Mouse (Mus musculus): ENCODE data around the gene Pde3a. TPM values are rescaled to one million over a fixed set of nuclear protein-coding genes. Genes with fewer than 3 reads are reported as not detected.

Pde3a gene
- 10 to 100 TPM; 56.4 to 58.2 TPM for total RNA-seq (2021)
- long read RNA-seq, experiment 1, full-length matches to known transcripts = 15 of 36 reads
- long read RNA-seq, experiment 1, partial matches to known transcripts = 6 of 36 reads
- long read RNA-seq, experiment 1, other reads (novel, unspliced or antisense) = 15 of 36 reads
- long read RNA-seq, experiment 2, full-length matches to known transcripts = 18 of 31 reads
- long read RNA-seq, experiment 2, partial matches to known transcripts = 6 of 31 reads
- long read RNA-seq, experiment 2, other reads (novel, unspliced or antisense) = 7 of 31 reads

DNA sequence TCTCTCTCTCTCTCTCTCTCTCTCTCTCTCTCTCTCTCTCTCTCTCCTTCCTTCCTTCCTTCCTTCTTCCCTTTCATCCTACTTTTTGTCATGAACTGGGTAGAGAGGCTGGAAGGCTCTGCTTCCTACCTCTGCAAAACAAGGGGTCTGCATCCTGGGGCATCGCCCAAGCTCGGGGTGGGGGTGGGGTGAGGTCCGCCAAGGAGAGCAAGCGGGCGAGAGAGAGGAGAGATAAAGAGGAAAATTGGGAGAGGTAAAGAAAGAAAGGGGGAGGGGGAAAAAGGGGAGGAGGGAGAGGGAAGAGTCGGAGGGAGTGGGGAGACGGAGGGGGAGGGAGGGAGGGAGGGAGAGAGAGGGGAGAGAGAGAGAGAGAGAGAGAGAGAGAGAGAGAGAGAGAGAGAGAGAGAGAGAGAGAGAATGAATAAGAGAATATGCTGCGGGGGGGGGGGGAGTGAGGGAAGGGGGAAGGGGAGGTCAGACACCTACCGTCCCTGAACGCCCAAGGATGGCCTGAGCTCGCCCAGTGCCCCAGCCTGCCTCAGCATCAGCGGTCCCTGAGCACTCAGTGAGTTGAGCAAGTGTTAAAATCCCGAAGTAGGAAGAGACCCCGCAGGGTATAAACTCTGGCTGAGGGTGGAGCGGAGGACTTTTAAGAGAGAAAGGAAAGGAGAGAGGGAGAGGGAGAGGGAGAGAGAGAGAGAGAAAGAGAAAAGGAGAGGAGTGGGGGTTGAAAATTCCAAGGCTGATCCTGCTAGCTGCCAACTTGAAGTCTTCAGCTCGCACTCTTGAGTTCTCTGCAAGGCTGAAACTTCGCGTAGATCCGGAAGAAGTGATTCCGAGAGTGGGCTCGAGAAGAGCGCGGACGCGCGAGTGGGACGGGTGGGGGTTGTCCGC, at the start of gene Pde3a:
Gene Pde3a (plus strand): TSS at position 579 of the 894 bp plus-strand sequence.
- peak in 1 of 2 experiments; percentile 22 for DNase-seq
- intact Hi-C loops (cut with DNase I) = loop anchor here (5.0 kb wide), 1 partner anchor 482 kb away; no protein-coding TSS in a partner anchor

DNA sequence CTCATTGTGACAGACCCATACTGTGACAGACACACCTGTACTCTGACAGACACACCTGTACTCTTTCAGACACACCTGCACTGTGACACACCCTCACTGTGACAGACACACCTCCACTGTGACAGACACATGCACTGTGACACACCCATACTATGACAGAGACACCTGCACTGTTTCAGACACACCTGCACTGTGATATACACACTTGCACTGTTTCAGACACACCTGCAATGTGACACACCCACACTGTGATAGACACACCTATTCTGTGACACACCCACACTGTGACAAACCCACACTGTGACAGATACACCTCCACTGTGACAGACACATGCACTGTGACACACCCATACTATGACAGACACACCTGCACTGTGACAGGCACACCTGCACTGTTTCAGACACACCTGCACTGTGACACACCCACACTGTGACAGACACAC, 48.9 kb upstream of the Pde3a start:
- intact Hi-C loops (cut with DNase I) = no loop called here
- DNase-seq = no peak

DNA sequence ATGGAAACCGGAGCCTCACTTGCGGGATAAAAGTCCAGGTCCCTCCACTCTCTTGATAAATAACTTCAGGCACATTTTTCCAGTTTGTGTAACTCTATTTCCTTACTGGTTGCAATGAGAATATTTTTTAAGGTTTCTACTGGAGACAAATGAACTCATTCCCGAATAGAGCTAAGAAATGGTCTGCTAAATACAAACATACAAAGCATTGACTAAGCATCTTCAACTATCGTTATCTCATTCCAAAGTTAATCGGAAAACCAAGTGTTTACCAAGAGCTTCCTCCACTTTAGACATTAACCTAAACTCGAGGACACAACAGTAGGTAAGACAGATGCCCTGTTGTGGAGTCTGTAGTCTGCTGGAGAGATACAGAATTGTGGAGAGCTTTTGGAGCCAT, 41.5 kb upstream of the Pde3a start:
- intact Hi-C loops (cut with DNase I) = no loop called here
- DNase-seq = no peak

DNA sequence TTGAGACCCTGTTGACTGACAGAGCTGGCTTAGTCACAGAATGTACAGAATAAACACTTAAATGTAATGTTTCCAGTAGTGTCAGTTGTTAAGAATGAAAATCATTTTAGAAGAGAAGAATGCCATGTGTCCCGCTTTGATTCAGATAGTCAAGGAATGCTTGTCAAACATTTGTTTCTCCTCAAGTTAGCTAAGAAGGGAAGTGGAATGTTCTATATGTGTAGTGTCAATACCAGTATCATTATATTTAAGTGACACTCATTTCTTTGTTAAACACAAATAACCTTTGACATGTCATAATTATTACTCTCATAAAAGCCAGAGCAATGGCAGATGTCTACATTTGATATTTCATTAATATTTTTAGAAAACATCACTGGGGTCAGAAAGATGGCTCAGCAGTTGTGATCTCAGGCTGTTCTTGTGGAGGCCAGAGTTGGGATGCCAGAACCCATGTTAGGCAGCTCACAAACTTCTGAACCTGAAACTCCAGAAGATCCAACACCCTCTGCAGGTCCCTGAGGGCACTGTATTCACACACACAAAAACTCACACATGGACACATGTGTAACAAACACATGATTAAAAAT, 40.7 kb upstream of the Pde3a start:
- intact Hi-C loops (cut with DNase I) = no loop called here
- DNase-seq = no peak

DNA sequence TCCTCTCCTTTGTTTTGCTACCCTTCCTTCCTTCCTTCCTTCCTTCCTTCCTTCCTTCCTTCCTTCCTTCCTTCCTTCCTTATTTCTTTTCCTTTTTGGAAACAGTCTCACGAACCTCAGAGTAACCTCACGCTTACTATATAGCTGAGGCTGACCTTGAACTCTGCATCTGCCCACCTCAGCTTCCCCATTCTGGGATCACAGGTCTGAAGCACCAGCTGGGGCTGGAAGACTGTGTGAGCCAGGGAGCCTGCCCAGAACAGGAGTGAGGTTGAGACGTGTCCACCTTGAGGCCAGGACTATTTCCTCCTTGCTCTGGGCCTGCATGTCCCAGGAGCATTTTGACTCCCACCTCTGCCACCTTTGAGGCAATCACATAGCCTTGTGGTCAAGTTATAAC, 39.0 kb upstream of the Pde3a start:
- intact Hi-C loops (cut with DNase I) = no loop called here
- DNase-seq = no peak

DNA sequence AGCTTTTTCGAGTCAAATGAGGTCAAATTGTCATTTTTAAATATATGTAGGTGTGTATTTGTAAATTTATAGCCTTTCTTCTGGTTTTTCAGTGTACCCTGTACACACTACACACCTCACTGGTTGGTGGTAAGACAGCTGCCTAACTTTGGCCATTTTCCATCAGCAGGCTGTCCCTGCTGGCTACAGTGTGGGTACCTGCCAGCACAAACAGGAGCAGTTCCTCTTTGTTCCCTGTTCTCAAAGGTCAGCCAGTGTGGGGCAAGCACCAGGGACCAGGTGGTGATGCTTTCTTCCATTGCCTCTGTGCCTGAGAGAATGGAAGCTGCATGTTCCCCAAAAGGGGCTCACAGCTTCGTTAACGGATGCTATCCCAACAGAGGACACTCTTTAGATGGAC, 28.0 kb upstream of the Pde3a start:
- no peak for DNase-seq
- intact Hi-C loops (cut with DNase I) = no loop called here

DNA sequence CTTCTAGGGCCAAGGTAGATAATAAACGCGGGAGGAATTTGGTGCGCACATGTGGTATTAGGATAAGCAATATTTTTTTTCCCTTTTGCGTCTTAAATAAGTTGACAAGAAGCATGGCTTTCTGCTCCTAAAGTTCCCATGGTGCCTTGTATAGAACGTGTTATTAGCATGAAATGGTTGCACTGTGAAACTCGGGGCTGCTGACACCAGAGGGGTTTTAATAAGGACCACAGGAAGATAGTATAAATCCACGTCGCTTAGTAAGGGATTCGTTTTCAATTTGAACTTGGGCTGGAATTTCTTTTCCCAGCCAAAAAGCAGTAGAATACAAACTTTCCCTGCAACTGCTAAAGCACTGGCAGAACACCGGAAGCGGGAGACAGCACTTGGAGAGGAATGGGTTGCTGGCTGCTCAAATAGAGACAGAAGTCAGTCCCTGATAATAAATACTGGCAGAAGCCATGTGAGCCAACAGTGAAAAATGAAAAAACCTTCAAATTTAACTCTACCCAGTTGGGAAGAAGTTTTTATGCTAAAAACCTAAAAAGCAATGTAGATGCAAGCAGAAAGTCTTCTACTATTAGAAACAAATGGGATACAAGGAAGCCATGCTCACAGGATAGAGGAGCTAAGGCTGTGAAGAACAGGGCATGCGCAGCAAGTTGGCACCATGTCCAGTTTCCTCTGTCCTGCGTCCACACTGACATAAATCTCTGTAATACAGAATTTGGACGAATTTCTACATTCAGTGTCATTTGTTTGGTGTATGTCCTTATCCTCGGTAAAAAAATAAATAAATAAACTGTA, 22.0 kb upstream of the Pde3a start:
- intact Hi-C loops (cut with DNase I) = no loop called here
- peak in 1 of 2 experiments; percentile 28 for DNase-seq

DNA sequence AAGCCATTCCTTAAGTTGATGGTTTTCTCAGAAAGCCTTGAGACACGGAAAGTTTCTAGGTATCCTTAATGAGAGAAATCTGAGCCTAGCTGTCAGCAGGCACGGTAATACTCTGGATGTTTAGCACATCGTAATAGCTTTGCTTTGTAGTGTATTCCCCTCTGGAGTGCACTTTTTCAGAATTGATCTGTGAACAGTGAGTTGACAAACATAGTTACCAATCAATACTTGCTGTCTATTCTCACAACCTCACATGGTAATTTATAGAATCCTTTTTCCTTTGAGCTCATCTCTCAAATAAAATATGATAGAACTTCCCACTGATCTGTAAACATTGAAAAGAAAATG, 21.4 kb upstream of the Pde3a start:
- intact Hi-C loops (cut with DNase I) = no loop called here
- DNase-seq = no peak

DNA sequence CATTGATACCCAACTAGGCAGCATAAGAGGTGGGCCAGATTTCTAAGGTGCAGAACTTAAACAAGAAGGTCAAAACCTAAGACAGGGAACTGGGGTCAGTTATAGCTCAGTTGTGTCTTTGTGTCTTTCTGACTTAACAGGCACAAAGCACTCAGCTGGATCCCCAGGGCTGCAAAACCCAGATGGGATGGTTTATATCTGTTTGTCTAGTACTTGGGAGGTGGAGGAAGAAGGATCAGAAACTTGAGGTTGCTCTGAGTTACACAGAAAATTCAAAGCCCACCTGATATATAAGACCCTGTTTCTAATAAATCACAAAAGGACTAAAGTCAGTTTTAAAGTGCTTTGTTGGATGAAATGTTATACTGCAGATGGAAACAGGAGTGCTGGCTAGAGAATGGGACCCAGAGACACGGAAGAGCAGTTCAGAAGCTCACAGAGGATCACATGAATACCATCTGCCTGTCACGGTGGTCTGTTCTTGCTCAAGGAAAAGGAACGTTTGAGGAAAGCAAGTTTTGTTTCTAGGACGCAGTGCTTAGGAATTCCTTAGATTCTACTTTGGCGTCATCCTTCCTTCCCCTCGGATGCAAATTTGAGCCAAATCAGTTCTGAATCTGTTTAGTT, 16.2 kb upstream of the Pde3a start:
- DNase-seq = no peak

DNA sequence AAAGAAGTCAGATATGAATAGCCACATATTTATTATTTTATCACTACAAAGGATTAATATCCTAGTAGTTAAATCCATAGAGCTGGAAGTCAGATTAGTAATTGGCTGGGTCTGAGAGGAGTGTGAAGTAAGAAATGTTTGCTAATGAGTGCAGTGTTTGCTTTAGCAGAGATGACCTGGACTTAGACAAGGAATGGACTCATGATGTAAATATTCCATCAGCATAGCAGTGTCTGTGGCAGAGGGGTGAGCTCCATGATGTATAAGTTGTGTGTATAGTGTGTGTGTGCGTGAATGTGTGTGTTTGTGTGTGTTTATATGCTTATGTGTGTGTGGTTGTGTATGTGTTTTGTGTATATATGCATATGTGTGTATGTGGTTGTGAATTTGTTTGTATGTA, 7.3 kb upstream of the Pde3a start:
- no peak for DNase-seq
- intact Hi-C loops (cut with DNase I) = no loop called here

More for the DNA sequence above, 16.2 kb upstream of the Pde3a start:
- intact Hi-C loops (cut with DNase I) = no loop called here

DNA sequence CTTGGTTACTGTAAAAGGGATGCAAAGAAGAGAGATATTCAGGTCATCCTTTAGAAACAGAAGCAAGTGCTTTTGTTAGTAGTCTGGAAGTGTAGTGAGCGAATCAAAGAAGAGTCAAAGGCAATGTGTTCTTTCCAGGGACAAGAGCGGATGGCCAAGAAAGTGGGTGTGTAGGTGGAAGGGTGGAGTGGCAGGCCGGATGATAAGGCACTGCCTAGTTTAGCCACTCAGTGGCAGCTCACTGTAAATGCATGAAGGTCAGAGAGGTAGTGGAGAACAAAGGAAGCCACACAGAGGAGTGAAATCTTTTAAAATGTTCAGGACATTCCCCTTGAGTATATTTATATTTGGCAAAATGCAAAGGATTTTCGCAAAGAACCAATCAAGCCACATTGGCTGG, 4.0 kb upstream of the Pde3a start:
- intact Hi-C loops (cut with DNase I) = loop anchor here (5.0 kb wide), 1 partner anchor 478 kb away; no protein-coding TSS in a partner anchor

DNA sequence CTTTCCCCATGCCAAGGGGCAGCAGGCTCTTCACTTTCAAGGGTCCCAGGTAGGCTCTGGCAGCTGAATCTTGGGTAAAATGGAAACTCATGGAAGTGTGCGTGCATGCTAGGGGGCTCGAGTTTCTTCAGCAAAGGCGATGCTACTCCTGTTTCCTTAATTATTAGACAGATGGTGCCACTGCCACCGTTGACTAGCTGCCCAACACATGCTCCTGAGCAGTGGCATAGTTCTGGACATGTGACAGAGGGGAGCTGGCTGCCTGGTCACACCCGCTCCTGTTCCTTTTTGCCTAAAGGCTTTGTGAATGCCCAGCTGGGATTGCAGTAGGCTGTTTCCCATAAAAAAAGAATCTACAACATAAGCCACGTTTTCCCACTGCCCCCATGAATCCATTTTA, 2.7 kb upstream of the Pde3a start:
- no peak for DNase-seq
- intact Hi-C loops (cut with DNase I) = loop anchor here (5.0 kb wide), 1 partner anchor 479 kb away; no protein-coding TSS in a partner anchor

More for the DNA sequence above, 4.0 kb upstream of the Pde3a start:
- DNase-seq = no peak

DNA sequence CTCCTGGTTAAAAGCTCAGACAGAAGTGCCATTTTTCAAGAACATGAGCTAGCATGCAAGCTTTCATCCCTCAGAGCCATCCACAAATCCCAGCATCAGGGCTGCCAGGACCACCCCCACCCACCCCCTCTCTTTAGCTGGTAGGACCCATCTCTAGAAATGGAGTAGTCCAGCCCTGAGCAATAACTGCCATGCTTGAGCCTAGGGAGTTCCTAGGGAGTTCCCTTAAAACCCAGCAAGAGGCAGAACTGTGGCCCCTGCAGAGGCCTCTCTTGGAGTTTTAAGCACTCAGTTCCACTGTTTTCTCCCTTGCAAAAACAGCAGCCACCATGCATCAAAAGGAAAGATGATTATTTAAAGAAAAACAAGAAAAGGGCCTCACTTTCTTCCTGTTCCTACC, 988 bp upstream of the Pde3a start:
- intact Hi-C loops (cut with DNase I) = loop anchor here (5.0 kb wide), 1 partner anchor 481 kb away; no protein-coding TSS in a partner anchor
- DNase-seq = no peak

DNA sequence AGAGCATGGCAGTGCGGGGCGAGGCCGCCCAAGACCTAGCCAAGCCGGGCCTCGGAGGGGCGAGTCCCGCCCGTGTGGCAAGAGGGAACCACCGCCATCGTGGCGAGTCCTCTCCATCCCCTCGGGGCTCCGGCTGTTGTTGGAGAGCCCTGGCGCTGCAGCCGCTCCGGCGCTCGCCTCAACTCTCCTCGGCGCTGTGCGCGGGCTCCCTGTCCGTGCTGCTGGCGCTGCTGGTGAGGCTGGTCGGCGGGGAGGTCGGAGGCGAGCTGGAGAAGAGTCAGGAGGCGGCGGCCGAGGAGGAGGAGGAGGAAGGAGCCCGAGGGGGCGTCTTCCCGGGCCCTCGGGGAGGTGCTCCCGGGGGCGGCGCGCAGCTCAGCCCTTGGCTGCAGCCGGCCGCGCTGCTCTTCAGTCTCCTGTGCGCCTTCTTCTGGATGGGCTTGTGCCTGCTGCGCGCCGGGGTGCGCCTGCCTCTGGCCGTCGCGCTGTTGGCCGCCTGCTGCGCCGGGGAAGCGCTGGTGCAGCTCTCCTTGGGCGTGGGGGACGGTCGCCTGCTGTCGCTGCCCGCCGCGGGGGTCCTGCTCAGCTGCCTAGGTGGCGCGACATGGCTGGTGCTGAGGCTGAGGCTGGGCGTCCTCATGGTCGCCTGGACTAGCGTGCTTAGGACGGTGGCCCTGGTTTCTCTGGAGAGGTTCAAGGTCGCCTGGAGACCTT, 671 bp downstream of the Pde3a start:
- intact Hi-C loops (cut with DNase I) = loop anchor here (2.0 to 10.0 kb wide), 5 partner anchors 63 to 482 kb away; no protein-coding TSS in a partner anchor
- DNase-seq = peak; percentile 82 to 86

DNA sequence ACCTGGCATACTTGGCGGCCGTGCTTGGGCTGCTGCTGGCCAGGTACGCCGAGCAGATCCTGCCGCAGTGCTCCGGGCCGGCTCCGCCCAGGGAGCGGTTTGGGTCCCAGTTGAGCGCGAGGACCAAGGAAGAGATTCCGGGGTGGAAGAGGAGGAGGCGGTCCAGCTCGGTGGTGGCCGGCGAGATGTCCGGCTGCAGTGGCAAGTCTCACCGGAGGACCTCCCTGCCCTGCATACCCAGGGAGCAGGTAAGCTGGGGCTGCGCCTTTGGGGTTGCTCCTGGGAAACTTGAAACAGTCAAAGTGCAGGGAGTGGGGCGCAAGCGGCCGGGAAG, 1.2 kb downstream of the Pde3a start:
- intact Hi-C loops (cut with DNase I) = loop anchor here (2.0 to 10.0 kb wide), 4 partner anchors 62 to 325 kb away; no protein-coding TSS in a partner anchor
- DNase-seq = peak; percentile 44 to 50

DNA sequence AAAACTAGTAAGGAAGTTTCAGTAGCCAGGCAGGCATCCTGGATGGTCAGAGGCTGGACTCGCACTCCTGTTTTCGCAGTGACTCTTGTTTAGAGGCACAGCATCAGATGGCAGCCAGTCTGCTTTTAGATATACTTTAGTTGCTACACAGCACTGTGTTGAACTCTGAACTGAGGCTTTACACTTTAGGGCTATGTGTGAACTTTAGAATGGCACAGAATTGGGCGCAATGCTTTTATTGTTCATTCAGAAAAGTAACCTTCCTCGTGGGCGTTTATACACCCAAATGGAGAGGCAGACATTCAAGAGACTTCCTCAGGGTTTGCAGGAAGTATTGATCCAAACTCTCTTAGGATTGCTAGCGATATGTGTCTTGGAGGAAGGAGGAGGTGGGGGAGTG, 1.9 kb downstream of the Pde3a start:
- intact Hi-C loops (cut with DNase I) = loop anchor here (2.0 to 10.0 kb wide), 4 partner anchors 61 to 324 kb away; no protein-coding TSS in a partner anchor
- DNase-seq = no peak

DNA sequence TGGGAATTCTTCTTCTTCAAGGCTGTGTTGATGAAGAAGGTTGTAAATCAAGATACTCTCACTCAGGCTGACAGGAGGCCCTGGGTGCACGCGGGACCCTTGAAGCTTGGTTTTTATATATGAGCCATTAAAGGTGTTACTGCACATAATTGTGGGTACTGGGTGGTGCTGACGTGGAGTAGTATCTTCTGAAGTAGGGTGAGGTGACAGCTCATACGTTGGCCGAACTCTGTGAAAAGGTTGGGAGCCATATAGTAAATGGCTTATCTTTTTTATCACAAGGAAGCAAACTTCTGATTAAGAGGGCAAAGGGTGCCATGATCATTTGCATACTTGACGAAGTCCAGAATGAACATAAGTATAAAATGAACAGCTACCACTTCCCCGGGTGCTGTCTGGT, 3.5 kb downstream of the Pde3a start:
- intact Hi-C loops (cut with DNase I) = loop anchor here (5.0 to 10.0 kb wide), 3 partner anchors 60 to 325 kb away; no protein-coding TSS in a partner anchor
- DNase-seq = no peak

DNA sequence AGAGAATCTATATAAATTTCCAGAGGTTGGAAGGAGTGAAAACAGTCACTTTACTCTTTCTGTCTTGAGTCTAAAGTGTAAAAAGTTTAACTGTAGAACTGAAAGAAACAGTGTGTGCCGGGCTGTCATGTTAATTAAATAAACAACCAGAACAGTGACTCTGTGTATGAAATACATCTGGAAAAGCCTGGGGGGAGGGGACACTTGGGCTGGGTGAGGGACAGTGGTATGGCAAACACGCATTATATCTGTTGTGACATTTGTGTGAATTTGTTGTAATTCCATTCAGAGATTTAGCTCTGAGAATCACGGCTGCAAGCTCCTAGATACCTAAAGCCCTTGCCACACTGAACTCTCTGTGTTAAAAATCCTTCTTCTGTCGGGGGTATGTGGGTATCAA, 5.9 kb downstream of the Pde3a start:
- intact Hi-C loops (cut with DNase I) = loop anchor here (5.0 to 10.0 kb wide), 3 partner anchors 57 to 328 kb away; no protein-coding TSS in a partner anchor
- DNase-seq = no peak

DNA sequence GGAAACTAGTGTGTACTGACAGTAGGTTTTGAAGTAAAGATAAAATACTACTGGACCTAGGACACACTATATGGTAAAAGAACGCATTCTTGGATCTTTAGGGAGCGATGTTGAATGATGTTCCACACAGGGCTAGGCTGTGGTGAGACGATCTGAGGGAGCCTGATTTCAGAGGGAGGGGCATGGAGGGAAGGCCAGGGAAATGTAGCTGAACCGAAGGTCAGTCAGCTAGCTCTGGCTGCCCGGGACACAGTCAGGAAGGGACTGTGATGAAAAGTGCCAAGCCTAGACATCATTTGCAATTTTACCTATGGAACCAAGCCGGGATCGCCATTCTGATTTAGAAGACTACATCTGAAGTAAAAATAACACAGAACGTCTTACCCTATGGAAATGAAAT, 7.8 kb downstream of the Pde3a start:
- DNase-seq = no peak
- intact Hi-C loops (cut with DNase I) = loop anchor here (10.0 kb wide), 1 partner anchor 318 kb away; no protein-coding TSS in a partner anchor

Data from heart, postnatal 14 days (tissue).